Mouse (Mus musculus) intestine, embryonic 14.5 days (tissue): ENCODE measurements at regions not wholly inside any gene's neighbourhood (a gene's known extent, or its start where the extent isn't known, plus 50 kb on each side); places are given as distances from the start of the nearest gene placed in this dataset.

Source experiments
- ATAC-seq: fragments of 200-750 bp; cut with Nextera tagmentation; replicated peaks from 2 replicates; pipeline ENCODE4 v1.8.0; 2017; ENCODE audit warnings: low read depth, moderate number of reproducible peaks, moderate TSS enrichment, moderate library complexity; ENCODE audit not compliant: low FRiP score, low TSS enrichment
- DNase-seq: peaks from one replicate; pipeline ENCODE4 v3.0.0-alpha.2; 2018; ENCODE audit warnings: low spot score
- H3K27ac ChIP-seq: fragments of 300-500 bp; sonication (generic); 2 replicates; pipeline ENCODE4 v1.5.1; 2014; ENCODE audit warnings: low read depth, mild to moderate bottlenecking, control low read depth
- H3K27me3 ChIP-seq: fragments of 300-500 bp; sonication (generic); replicated peaks from 2 replicates; pipeline ENCODE4 v1.6.1; 2014; ENCODE audit warnings: low read length, control low read depth; ENCODE audit not compliant: control insufficient read depth, insufficient read depth
- H3K36me3 ChIP-seq: fragments of 300-500 bp; sonication (generic); 2 replicates; pipeline ENCODE4 v1.6.1; 2014; ENCODE audit warnings: low read length, control low read depth; ENCODE audit not compliant: control insufficient read depth, insufficient read depth
- H3K4me1 ChIP-seq: fragments of 300-500 bp; sonication (generic); replicated peaks from 2 replicates; pipeline ENCODE4 v1.6.1; 2014; ENCODE audit warnings: low read length, control low read depth, mixed read lengths; ENCODE audit not compliant: control insufficient read depth, insufficient read depth
- H3K4me2 ChIP-seq: fragments of 300-500 bp; sonication (generic); 2 replicates; pipeline ENCODE4 v1.6.1; 2014; ENCODE audit warnings: low read length
- H3K4me3 ChIP-seq: fragments of 300-500 bp; sonication (generic); 2 replicates; pipeline ENCODE4 v1.5.1; 2014; ENCODE audit warnings: low read depth, low read length, control low read depth, mixed read lengths
- H3K9ac ChIP-seq: fragments of 300-500 bp; sonication (generic); 2 replicates; pipeline ENCODE4 v1.6.1; 2014; ENCODE audit warnings: mild to moderate bottlenecking, low read length
- H3K9me3 ChIP-seq: fragments of 300-500 bp; sonication (generic); 2 replicates; pipeline ENCODE4 v1.6.1; 2016; ENCODE audit warnings: low read length, control low read depth; ENCODE audit not compliant: control insufficient read depth
- WGBS: fragments of 180-500 bp; shearing (Covaris S2); extraction: QIAGEN DNeasy Blood & Tissue Kit; methylation state at CpG from one replicate; pipeline ENCODE4 v1.1.7; 2014; 5-methylcytosine and 5-hydroxymethylcytosine counted together

- DNase-seq (no peak), ATAC-seq (no peak)
- no peaks in the 10 kb centered on the region for H3K4me1 ChIP-seq
- H3K9ac ChIP-seq: no peak overlapping the region
- H3K27me3 ChIP-seq: no peaks in the 10 kb centered on the region
- no peaks in the 10 kb centered on the region for H3K36me3 ChIP-seq
- H3K27ac ChIP-seq: no peak overlapping the region
- H3K4me3 ChIP-seq: no peak overlapping the region
- 92% methylated on average over 1 of the region's 1 CpGs for WGBS
- H3K4me2 ChIP-seq: no peak overlapping the region
- no peaks in the 10 kb centered on the region for H3K9me3 ChIP-seq
Measured at GRCm38 (mm10) chr9:46891829-46892228, 106.7 kb upstream of the Gm4791 start.

- DNase-seq: no peak
- 90% methylated on average over 4 of the region's 4 CpGs for WGBS
Measured at GRCm38 (mm10) chr9:46889933-46890662, 108.4 kb upstream of the Gm4791 start.

GRCm38 (mm10) chr9:46871211-46871994, 127.1 kb upstream of the Gm4791 start:
- Histone ChIP-seq H3K4me2 (no peak overlapping the region), H3K36me3 (no peaks in the 10 kb centered on the region), H3K9me3 (no peaks in the 10 kb centered on the region), H3K4me3 (no peak overlapping the region), H3K27ac (no peak overlapping the region), H3K27me3 (no peaks in the 10 kb centered on the region), H3K4me1 (no peaks in the 10 kb centered on the region), H3K9ac (no peak overlapping the region)
- 86% methylated on average over 8 of the region's 8 CpGs for WGBS
- DNase-seq (no peak), ATAC-seq (no peak)

More at GRCm38 (mm10) chr9:46889933-46890662, 108.4 kb upstream of the Gm4791 start:
- ATAC-seq: no peak
- Histone ChIP-seq H3K9ac (no peak overlapping the region), H3K27ac (no peak overlapping the region), H3K36me3 (no peaks in the 10 kb centered on the region), H3K4me2 (no peak overlapping the region), H3K4me3 (no peak overlapping the region), H3K27me3 (no peaks in the 10 kb centered on the region), H3K9me3 (no peaks in the 10 kb centered on the region), H3K4me1 (no peaks in the 10 kb centered on the region)

GRCm38 (mm10) chr9:46863934-46864333, 134.6 kb upstream of the Gm4791 start:
- Histone ChIP-seq H3K4me2 (no peak overlapping the region), H3K27ac (no peak overlapping the region), H3K27me3 (no peaks in the 10 kb centered on the region), H3K9me3 (no peaks in the 10 kb centered on the region), H3K9ac (no peak overlapping the region), H3K36me3 (no peaks in the 10 kb centered on the region), H3K4me1 (no peaks in the 10 kb centered on the region), H3K4me3 (no peak overlapping the region)
- WGBS: 32% methylated on average over 4 of the region's 4 CpGs
- DNase-seq (no peak), ATAC-seq (no peak)

- ATAC-seq (no peak), DNase-seq (no peak)
- Histone ChIP-seq H3K9me3 (no peaks in the 10 kb centered on the region), H3K27me3 (no peaks in the 10 kb centered on the region), H3K4me1 (no peaks in the 10 kb centered on the region), H3K9ac (no peak overlapping the region), H3K36me3 (no peaks in the 10 kb centered on the region), H3K27ac (no peak overlapping the region), H3K4me2 (no peak overlapping the region), H3K4me3 (no peak overlapping the region)
- 89% methylated on average over 13 of the region's 13 CpGs for WGBS
Measured at GRCm38 (mm10) chr9:46851753-46852152, 146.8 kb upstream of the Gm4791 start.

- Histone ChIP-seq H3K9me3 (no peaks in the 10 kb centered on the region), H3K27ac (no peak overlapping the region), H3K27me3 (no peaks in the 10 kb centered on the region), H3K4me2 (no peak overlapping the region), H3K9ac (no peak overlapping the region), H3K4me1 (no peaks in the 10 kb centered on the region), H3K4me3 (no peak overlapping the region), H3K36me3 (no peaks in the 10 kb centered on the region)
- ATAC-seq (no peak), DNase-seq (no peak)
- WGBS: 77% methylated on average over 10 of the region's 10 CpGs
Measured at GRCm38 (mm10) chr9:46851336-46851735, 147.2 kb upstream of the Gm4791 start.

- no peaks in the 10 kb centered on the region for H3K9me3 ChIP-seq
Measured at GRCm38 (mm10) chr9:46845276-46845675, 153.3 kb upstream of the Gm4791 start.

GRCm38 (mm10) chr9:46843781-46844180, 154.8 kb upstream of the Gm4791 start:
- WGBS: 87% methylated on average over 7 of the region's 7 CpGs
- DNase-seq: no peak

More at GRCm38 (mm10) chr9:46845276-46845675, 153.3 kb upstream of the Gm4791 start:
- WGBS: 64% methylated on average over 3 of the region's 3 CpGs
- ATAC-seq (no peak), DNase-seq (no peak)
- no peak overlapping the region for H3K4me2 ChIP-seq
- H3K27ac ChIP-seq: no peak overlapping the region
- no peak overlapping the region for H3K9ac ChIP-seq
- no peak overlapping the region for H3K4me3 ChIP-seq
- no peaks in the 10 kb centered on the region for H3K36me3 ChIP-seq
- H3K4me1 ChIP-seq: no peaks in the 10 kb centered on the region
- no peaks in the 10 kb centered on the region for H3K27me3 ChIP-seq

More at GRCm38 (mm10) chr9:46843781-46844180, 154.8 kb upstream of the Gm4791 start:
- Histone ChIP-seq H3K4me1 (no peaks in the 10 kb centered on the region), H3K4me3 (no peak overlapping the region), H3K36me3 (no peaks in the 10 kb centered on the region), H3K27me3 (no peaks in the 10 kb centered on the region), H3K9ac (no peak overlapping the region), H3K4me2 (no peak overlapping the region), H3K27ac (no peak overlapping the region), H3K9me3 (no peaks in the 10 kb centered on the region)
- no peak for ATAC-seq
